Comparison of ENCODE assay signal across 26 mouse cellular contexts in the genomic region with DNA sequence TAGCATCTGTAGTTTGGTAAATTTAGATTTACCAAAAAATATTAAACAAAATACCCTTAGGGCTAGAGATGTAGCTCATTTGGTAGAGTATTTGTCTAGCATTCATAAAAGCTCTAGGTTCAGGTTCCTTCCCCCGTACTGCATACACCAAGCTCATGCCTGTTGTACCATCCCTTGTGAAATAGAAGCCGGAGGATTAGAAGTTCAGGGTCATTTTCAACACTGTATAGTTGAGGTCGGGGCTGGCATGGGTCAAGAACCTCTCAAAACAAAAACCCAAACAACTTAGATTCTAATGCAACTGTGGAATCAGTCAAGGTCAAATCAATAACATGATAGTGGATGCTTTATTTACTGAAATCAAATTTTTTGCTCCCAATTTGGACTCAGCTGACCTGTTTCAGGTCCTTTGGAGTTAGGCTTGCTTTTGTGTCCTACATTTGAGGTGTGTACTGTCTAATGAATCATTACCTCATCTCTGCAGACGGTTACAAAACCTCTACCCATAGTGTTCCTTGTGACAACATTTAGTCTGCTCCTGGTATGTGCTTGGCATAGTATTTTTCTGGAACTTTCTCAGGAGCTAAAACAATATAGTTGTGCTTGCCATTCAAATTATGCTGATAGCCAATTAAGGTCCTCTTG. TPM values are rescaled to one million over a fixed set of nuclear protein-coding genes. Genes with fewer than 3 reads are reported as not detected.
DNase-seq lines count a peak whose midpoint lies in the region; ATAC-seq lines count a peak whose summit lies in the region.
"Had no signal": no experiment of that assay in that cellular context is flagged by ENCODE, and none has a peak within 500 bp of the region (broad histone marks: within the 10 kb centered on the region; RNA-seq: fewer than 3 reads in every experiment).

No protein-coding gene starts in this region.

- H3K4me3 ChIP-seq in heart, embryonic 10.5 days, result no peak overlapping the region
- H3K4me3 ChIP-seq in liver, embryonic 16.5 days (ENCODE audit: low read depth, low read length), result no peak overlapping the region
- H3K4me3 ChIP-seq in liver, embryonic 11.5 days (ENCODE audit: low read depth, low read length), result no peak overlapping the region
- H3K4me3 ChIP-seq in kidney, embryonic 16.5 days (ENCODE audit: low read length), result no peak overlapping the region
- H3K4me3 ChIP-seq: embryonic facial prominence, embryonic 10.5 days; embryonic facial prominence, embryonic 12.5 days; forebrain, embryonic 10.5 days; forebrain, embryonic 12.5 days had no signal

- H3K27ac ChIP-seq in heart, embryonic 10.5 days, result no peak overlapping the region
- no peak overlapping the region for H3K27ac ChIP-seq in liver, embryonic 16.5 days (ENCODE audit: low read length)
- H3K27ac ChIP-seq in liver, embryonic 11.5 days (ENCODE audit: low read depth, low read length), result no peak overlapping the region
- H3K27ac ChIP-seq in kidney, embryonic 16.5 days (ENCODE audit: low read length), result no peak overlapping the region
- H3K27ac ChIP-seq: embryonic facial prominence, embryonic 10.5 days; embryonic facial prominence, embryonic 12.5 days; forebrain, embryonic 10.5 days; forebrain, embryonic 12.5 days had no signal

- peak; percentile 58; the same call in 1 of the 2 replicates for ATAC-seq in liver, embryonic 16.5 days (ENCODE audit: low read depth)
- ATAC-seq in liver, embryonic 11.5 days (replicated peaks; ENCODE audit: low FRiP score), result no peak
- ATAC-seq in kidney, embryonic 16.5 days (ENCODE audit: low FRiP score, low TSS enrichment), result no peak
- ATAC-seq: activated CD4-positive, CD25-positive, alpha-beta regulatory T cell, adult 4 months; CD4-positive, CD25-positive, alpha-beta regulatory T cell, adult 4 months; forebrain, embryonic 14.5 days; forebrain, embryonic 16.5 days; Patski had no signal

- no peaks in the 10 kb centered on the region for H3K4me1 ChIP-seq in heart, embryonic 10.5 days
- no peaks in the 10 kb centered on the region for H3K4me1 ChIP-seq in liver, embryonic 16.5 days (ENCODE audit: control insufficient read depth, low read depth, low read length)
- no peaks in the 10 kb centered on the region for H3K4me1 ChIP-seq in liver, embryonic 11.5 days (replicated peaks; ENCODE audit: control insufficient read depth, insufficient read depth, low read length)
- no peaks in the 10 kb centered on the region for H3K4me1 ChIP-seq in kidney, embryonic 16.5 days (ENCODE audit: insufficient read depth, low read length)
- H3K4me1 ChIP-seq: embryonic facial prominence, embryonic 10.5 days; embryonic facial prominence, embryonic 12.5 days; forebrain, embryonic 10.5 days; forebrain, embryonic 12.5 days had no signal

- WGBS in heart, embryonic 10.5 days, result 80% methylated on average over 4 of the region's 4 CpGs
- 56% methylated on average over 4 of the region's 4 CpGs for WGBS in liver, embryonic 16.5 days (ENCODE audit: insufficient replicate concordance)
- WGBS in liver, embryonic 11.5 days, result 76% methylated on average over 4 of the region's 4 CpGs
- WGBS in kidney, embryonic 16.5 days, result 74% methylated on average over 4 of the region's 4 CpGs

- H3K27me3 ChIP-seq in heart, embryonic 10.5 days (ENCODE audit: insufficient read depth, poor library complexity, severe bottlenecking), result no peaks in the 10 kb centered on the region
- H3K27me3 ChIP-seq in liver, embryonic 16.5 days (ENCODE audit: control insufficient read depth, insufficient read depth, low read depth, low read length), result no peaks in the 10 kb centered on the region
- no peaks in the 10 kb centered on the region for H3K27me3 ChIP-seq in liver, embryonic 11.5 days (replicated peaks; ENCODE audit: control insufficient read depth, insufficient read depth, low read length)
- no peaks in the 10 kb centered on the region for H3K27me3 ChIP-seq in kidney, embryonic 16.5 days (ENCODE audit: insufficient read depth, low read length)
- H3K27me3 ChIP-seq: CH12.LX; embryonic facial prominence, embryonic 12.5 days; forebrain, embryonic 12.5 days; Patski had no signal

- H3K4me2 ChIP-seq in liver, embryonic 16.5 days (ENCODE audit: low read depth, low read length), result no peak overlapping the region
- no peak overlapping the region for H3K4me2 ChIP-seq in liver, embryonic 11.5 days
- no peak overlapping the region for H3K4me2 ChIP-seq in kidney, embryonic 16.5 days (replicated peaks; ENCODE audit: low read depth, low read length)
- H3K4me2 ChIP-seq: embryonic facial prominence, embryonic 12.5 days; forebrain, embryonic 12.5 days had no signal

- DNase-seq in heart, adult 11 months, result peak; percentile 18
- no peak for DNase-seq in heart, embryonic 10.5 days (ENCODE audit: low spot score)
- no peak for DNase-seq in liver, embryonic 11.5 days (ENCODE audit: low spot score)
- DNase-seq in fat pad, adult 2 months (ENCODE audit: extremely low read depth, low read depth, low spot score), result peak; percentile 30
- DNase-seq: adrenal gland, adult 8-10 months; adrenal gland, postnatal 14 days; adrenal gland, postnatal 36 days; B cell, adult 2 months; cerebellum, adult 11-12 months; cerebellum, adult 2 months; cerebellum, adult 9-10 months; cerebellum, postnatal 10 days; cerebellum, postnatal 25 days had no signal

- 0 out of 2 replicates have a peak, but pooled peaks cover under 1% of the 10 kb centered on the region for H3K9me3 ChIP-seq in heart, embryonic 10.5 days
- no peaks in the 10 kb centered on the region for H3K9me3 ChIP-seq in liver, embryonic 16.5 days (replicated peaks; ENCODE audit: control insufficient read depth, low read length)
- H3K9me3 ChIP-seq in liver, embryonic 11.5 days (ENCODE audit: control insufficient read depth, low read length), result no peaks in the 10 kb centered on the region
- H3K9me3 ChIP-seq in kidney, embryonic 16.5 days (ENCODE audit: low read length), result no peaks in the 10 kb centered on the region
- H3K9me3 ChIP-seq: embryonic facial prominence, embryonic 12.5 days; forebrain, embryonic 12.5 days; G1E had no signal

- no peak overlapping the region for H3K9ac ChIP-seq in liver, embryonic 16.5 days (ENCODE audit: low read depth, low read length)
- no peak overlapping the region for H3K9ac ChIP-seq in liver, embryonic 11.5 days (ENCODE audit: low read depth, low read length)
- H3K9ac ChIP-seq in kidney, embryonic 16.5 days (replicated peaks; ENCODE audit: low read length), result no peak overlapping the region
- H3K9ac ChIP-seq: embryonic facial prominence, embryonic 12.5 days; forebrain, embryonic 12.5 days had no signal

- no peaks in the 10 kb centered on the region for H3K36me3 ChIP-seq in heart, embryonic 10.5 days
- no peaks in the 10 kb centered on the region for H3K36me3 ChIP-seq in liver, embryonic 16.5 days (ENCODE audit: control insufficient read depth, insufficient read depth)
- no peaks in the 10 kb centered on the region for H3K36me3 ChIP-seq in liver, embryonic 11.5 days (ENCODE audit: control insufficient read depth, insufficient read depth, low read length)
- no peaks in the 10 kb centered on the region for H3K36me3 ChIP-seq in kidney, embryonic 16.5 days (ENCODE audit: insufficient read depth, low read length)
- H3K36me3 ChIP-seq: embryonic facial prominence, embryonic 10.5 days; embryonic facial prominence, embryonic 12.5 days; forebrain, embryonic 10.5 days; forebrain, embryonic 12.5 days; G1E had no signal

RNA-seq across cellular contexts. Expression of gene Ccdc28a, which starts 41.4 kb away (rescaled TPM):
- polyA plus RNA-seq in heart, embryonic 10.5 days (2016; fragmentation: Nextera tagmentation; extraction: Ambion mirVana), result 7.7 and 8.0 TPM in 2 replicates
- 5.9 and 7.6 TPM in 2 replicates for polyA plus RNA-seq in liver, embryonic 16.5 days (2015; fragmentation: Nextera tagmentation; extraction: Ambion mirVana)
- 12.6 and 13.5 TPM in 2 replicates for polyA plus RNA-seq in liver, embryonic 11.5 days (2014; fragmentation: Nextera tagmentation; extraction: Ambion mirVana)
- 16.2 and 16.9 TPM in 2 replicates for polyA plus RNA-seq in kidney, embryonic 16.5 days (2015; fragmentation: Nextera tagmentation; extraction: Ambion mirVana)

RNA-seq across cellular contexts. Expression of gene Nhsl1, which starts 42.6 kb away (rescaled TPM):
- polyA plus RNA-seq in heart, embryonic 10.5 days (2016; fragmentation: Nextera tagmentation; extraction: Ambion mirVana), result 10.6 and 14.9 TPM in 2 replicates
- 0.58 and 0.78 TPM in 2 replicates for polyA plus RNA-seq in liver, embryonic 16.5 days (2015; fragmentation: Nextera tagmentation; extraction: Ambion mirVana)
- 2.6 and 2.9 TPM in 2 replicates for polyA plus RNA-seq in liver, embryonic 11.5 days (2014; fragmentation: Nextera tagmentation; extraction: Ambion mirVana)
- polyA plus RNA-seq in kidney, embryonic 16.5 days (2015; fragmentation: Nextera tagmentation; extraction: Ambion mirVana), result 9.3 and 10.7 TPM in 2 replicates
- polyA plus RNA-seq: G1E had no signal

Comparison
In these comparisons a context has a peak if more than half of its experiments do, and no peak if none do; other contexts are left out.
1. DNase-seq: peak in heart, adult 11 months (single experiment) and fat pad, adult 2 months (single experiment); none in heart, embryonic 10.5 days (single experiment) and liver, embryonic 11.5 days (single experiment).